Mouse (Mus musculus): ENCODE results near the gene Spata13.

DNA sequence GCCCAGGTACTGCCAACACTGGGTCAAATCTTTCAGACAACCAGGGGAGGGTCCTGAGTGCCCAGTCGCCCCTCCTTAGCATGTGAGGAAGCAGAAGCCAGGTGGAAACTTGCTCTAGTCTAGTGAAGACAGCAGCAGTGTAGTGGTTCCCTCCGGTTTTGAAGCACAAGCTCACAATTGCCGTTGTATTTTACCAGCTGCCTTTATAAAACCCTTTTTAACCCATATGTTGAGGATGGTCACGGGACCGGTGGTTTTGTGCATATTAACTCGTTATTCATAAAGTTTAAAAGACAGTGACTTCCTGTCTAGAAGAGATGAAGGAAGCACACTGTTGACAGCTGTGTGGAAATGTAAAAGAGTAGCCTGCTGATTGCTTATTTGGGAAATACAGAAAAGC is 98.3 kb downstream of the Spata13 start:
- TF ChIP-seq MYOD1 (IDR thresholded peaks at IDR 0.05; ENCODE audit: control insufficient read depth in 1 of 3, insufficient read length in 2 of 3, low read depth in 2 of 3) (no peak), POLR2A (IDR thresholded peaks at IDR 0.05; ENCODE audit: insufficient read length, low read depth) (no peak), E2F4 (IDR thresholded peaks at IDR 0.05; ENCODE audit: insufficient read depth) (no peak), SRF (IDR thresholded peaks at IDR 0.05; ENCODE audit: control insufficient read depth, insufficient read length, low read depth) (no peak), TCF12 (IDR thresholded peaks at IDR 0.05; ENCODE audit: insufficient read depth, poor library complexity, severe bottlenecking) (no peak), POLR2AphosphoS2 (IDR thresholded peaks at IDR 0.05; ENCODE audit: insufficient read length, low read depth) (no peak), MYOG (IDR thresholded peaks at IDR 0.05; ENCODE audit: control insufficient read depth in 1 of 3, insufficient read depth in 1 of 3, insufficient read length in 2 of 3, low read depth in 2 of 3) (no peak), USF1 (IDR thresholded peaks at IDR 0.05; ENCODE audit: low read depth) (no peak), MAX (IDR thresholded peaks at IDR 0.05; ENCODE audit: low read depth) (no peak)
